Mouse (Mus musculus): ENCODE results near the gene Cd164l2.

The Cd164l2 gene

GRCm38 (mm10) chr4:133211751-133212561 is at the start of gene Cd164l2, which contains the start of gene Gpr3:
TSS of gene Cd164l2 (plus strand) at chr4:133212131.
TSS of gene Gpr3 (minus strand) at chr4:133212536.
- peak; percentile 25 to 35 for DNase-seq

GRCm38 (mm10) chr4:133162196-133162595 is 49.7 kb upstream of the Cd164l2 start:
- no peak for DNase-seq

GRCm38 (mm10) chr4:133166773-133167172 is 45.2 kb upstream of the Cd164l2 start:
- no peak for DNase-seq

- DNase-seq: peak; percentile 70 to 72
Measured at GRCm38 (mm10) chr4:133169237-133170055, 42.5 kb upstream of the Cd164l2 start.

- DNase-seq: peak; percentile 72 to 79
Measured at GRCm38 (mm10) chr4:133170056-133170524, 41.8 kb upstream of the Cd164l2 start.

GRCm38 (mm10) chr4:133170616-133171015 is 41.3 kb upstream of the Cd164l2 start:
- no peak for DNase-seq

GRCm38 (mm10) chr4:133172451-133172850 is 39.5 kb upstream of the Cd164l2 start:
- DNase-seq: no peak

GRCm38 (mm10) chr4:133174361-133174760 is 37.6 kb upstream of the Cd164l2 start:
- DNase-seq: peak; percentile 33 to 34

GRCm38 (mm10) chr4:133175274-133175673 is 36.7 kb upstream of the Cd164l2 start:
- DNase-seq: no peak

- no peak for DNase-seq
Measured at GRCm38 (mm10) chr4:133175998-133176760, 35.8 kb upstream of the Cd164l2 start.

GRCm38 (mm10) chr4:133176761-133177403 is 35.0 kb upstream of the Cd164l2 start:
- DNase-seq: no peak

- no peak for DNase-seq
Measured at GRCm38 (mm10) chr4:133178305-133178704, 33.6 kb upstream of the Cd164l2 start.

- no peak for DNase-seq
Measured at GRCm38 (mm10) chr4:133179258-133179657, 32.7 kb upstream of the Cd164l2 start.

GRCm38 (mm10) chr4:133182439-133183033 is 29.4 kb upstream of the Cd164l2 start:
- peak; percentile 22 to 39 for DNase-seq

GRCm38 (mm10) chr4:133184031-133184897 is 27.7 kb upstream of the Cd164l2 start:
- no peak for DNase-seq

GRCm38 (mm10) chr4:133184898-133185665 is 26.8 kb upstream of the Cd164l2 start:
- peak; percentile 48 to 49 for DNase-seq

- no peak for DNase-seq
Measured at GRCm38 (mm10) chr4:133185893-133186292, 26.0 kb upstream of the Cd164l2 start.

GRCm38 (mm10) chr4:133186856-133187255 is 25.1 kb upstream of the Cd164l2 start:
- DNase-seq: no peak

GRCm38 (mm10) chr4:133189396-133189795 is 22.5 kb upstream of the Cd164l2 start:
- no peak for DNase-seq

GRCm38 (mm10) chr4:133194482-133194881 is 17.4 kb upstream of the Cd164l2 start:
- no peak for DNase-seq

Data from B cell, adult 2 months (primary cell).